Mouse (Mus musculus) hindbrain, embryonic 15.5 days (tissue): ENCODE measurements around the gene 1700029I15Rik. TPM values are rescaled to one million over a fixed set of nuclear protein-coding genes. Genes with fewer than 3 reads are reported as not detected.

Source experiments
- ATAC-seq: fragments of 200-750 bp; cut with Nextera tagmentation; 2 replicates; pipeline ENCODE4 v1.8.0; 2017; ENCODE audit warnings: low read depth, moderate number of reproducible peaks, moderate TSS enrichment; ENCODE audit not compliant: low FRiP score
- H3K27ac ChIP-seq: fragments of 300-500 bp; sonication (generic); replicated peaks from 2 replicates; pipeline ENCODE4 v1.5.1; 2015; ENCODE audit warnings: mild to moderate bottlenecking, inconsistent platforms
- H3K27me3 ChIP-seq: fragments of 300-500 bp; sonication (generic); 2 replicates; pipeline ENCODE4 v1.6.1; 2015; ENCODE audit warnings: control low read depth, inconsistent platforms
- H3K36me3 ChIP-seq: fragments of 300-500 bp; sonication (generic); 2 replicates; pipeline ENCODE4 v1.6.1; 2015; ENCODE audit warnings: control low read depth, inconsistent platforms
- H3K4me1 ChIP-seq: fragments of 300-500 bp; sonication (generic); replicated peaks from 2 replicates; pipeline ENCODE4 v1.6.1; 2015; ENCODE audit warnings: control low read depth, inconsistent platforms
- H3K4me2 ChIP-seq: fragments of 300-500 bp; sonication (generic); 2 replicates; pipeline ENCODE4 v1.6.1; 2015; ENCODE audit warnings: moderate library complexity, mild to moderate bottlenecking, inconsistent platforms
- H3K4me3 ChIP-seq: fragments of 300-500 bp; sonication (generic); 2 replicates; pipeline ENCODE4 v1.5.1; 2015; ENCODE audit warnings: mild to moderate bottlenecking, inconsistent platforms
- H3K9ac ChIP-seq: fragments of 300-500 bp; sonication (generic); 2 replicates; pipeline ENCODE4 v1.6.1; 2015; ENCODE audit warnings: inconsistent platforms
- H3K9me3 ChIP-seq: fragments of 300-500 bp; sonication (generic); 2 replicates; pipeline ENCODE4 v1.6.1; 2016; ENCODE audit warnings: control low read depth, inconsistent platforms
- WGBS: fragments of 180-500 bp; shearing (Covaris S2); methylation state at CpG from one replicate; pipeline ENCODE4 v1.1.7; 2015; 5-methylcytosine and 5-hydroxymethylcytosine counted together
- microRNA-seq: library from miRNA; unstranded; fragments of <30 nt; microRNA quantifications from one replicate; pipeline ENCODE4, GENCODE M21; 2016
- polyA plus RNA-seq: library from polyadenylated mRNA; unstranded; fragments of >200 nt; fragmentation: Nextera tagmentation; extraction: Ambion mirVana; gene quantifications from 2 replicates; pipeline ENCODE4 v1.2.1, GENCODE M21; 2015

1700029I15Rik gene
- polyA plus RNA-seq, 1 experiment from 2014 or later, result 8.8 TPM

- no peaks in the 10 kb centered on the region for H3K9me3 ChIP-seq
- H3K4me1 ChIP-seq, result peaks cover 51% of the 10 kb centered on the region
- H3K9ac ChIP-seq, result peak overlapping the region; percentile 54
- H3K27me3 ChIP-seq, result peaks cover 5% of the 10 kb centered on the region; the same call in 1 of the 2 replicates
- peak overlapping the region; percentile 88 for H3K4me2 ChIP-seq
- ATAC-seq, result no peak
- WGBS, result 5% methylated on average over 12 of the region's 12 CpGs
- no peaks in the 10 kb centered on the region for H3K36me3 ChIP-seq
- peak overlapping the region; percentile 83 for H3K4me3 ChIP-seq
- peak overlapping the region; percentile 78 for H3K27ac ChIP-seq
These were observed 52.0 kb downstream of the 1700029I15Rik start for GRCm38 (mm10) chr2:92434375-92434745.

DNA sequence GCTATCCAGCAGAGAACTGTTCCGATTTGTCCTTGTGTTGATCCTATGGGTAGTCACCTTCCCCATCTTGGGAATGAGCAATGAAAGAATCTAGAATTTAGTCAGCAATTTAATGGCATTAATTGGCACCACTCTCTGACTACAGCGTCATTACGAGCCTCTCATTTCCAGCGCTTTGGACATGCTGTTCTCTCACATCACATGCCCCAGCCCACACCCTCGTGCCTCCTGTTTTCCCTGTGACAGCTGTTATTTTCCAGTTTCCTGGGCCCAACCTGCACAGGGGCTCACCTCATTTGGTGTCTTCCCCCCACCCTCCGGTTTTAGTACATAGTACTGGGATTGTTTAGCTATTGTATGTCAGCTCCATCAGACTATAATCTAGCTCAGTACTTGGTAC lies 52.7 kb downstream of the 1700029I15Rik start:
- Histone ChIP-seq H3K4me3 (peak overlapping the region; percentile 83), H3K27ac (peak overlapping the region; percentile 78; the same call in 1 of the 2 replicates), H3K36me3 (no peaks in the 10 kb centered on the region), H3K4me2 (peak overlapping the region; percentile 88), H3K9ac (peak overlapping the region; percentile 54), H3K27me3 (peaks cover 5% of the 10 kb centered on the region; the same call in 1 of the 2 replicates), H3K4me1 (peaks cover 44% of the 10 kb centered on the region), H3K9me3 (no peaks in the 10 kb centered on the region)
- WGBS, result 54% methylated on average over 6 of the region's 6 CpGs
- no peak for ATAC-seq

Small RNA genes lying within 50 kb of the gene (microRNA-seq; reads per million reads assigned to microRNA genes)
- gene Mir7000, result not detected

Other genes starting within 250 kb of the 1700029I15Rik start
- gene Pex16, start 7.9 kb upstream of the 1700029I15Rik start, polyA plus RNA-seq, result 37.3 and 40.1 TPM in 2 replicates
- gene Large2, start 7.7 kb upstream of the 1700029I15Rik start, polyA plus RNA-seq, result 1.5 TPM in 2 replicates
- 162 and 178 TPM in 2 replicates for gene Mapk8ip1, start 18.7 kb downstream of the 1700029I15Rik start, polyA plus RNA-seq
- 41.1 and 47.9 TPM in 2 replicates for gene Cry2, start 51.5 kb downstream of the 1700029I15Rik start, polyA plus RNA-seq
- gene Slc35c1, start 78.0 kb downstream of the 1700029I15Rik start, polyA plus RNA-seq, result 15.4 and 20.1 TPM in 2 replicates
- gene Chst1, start 217.2 kb downstream of the 1700029I15Rik start, polyA plus RNA-seq, result 29.3 and 31.3 TPM in 2 replicates